Mouse (Mus musculus) ES-Bruce4 (cell line): ENCODE measurements around the gene Popdc2. TPM values are rescaled to one million over a fixed set of nuclear protein-coding genes. Genes with fewer than 3 reads are reported as not detected.

Experiments
- H3K27ac ChIP-seq: 2 replicates; pipeline ENCODE4 v1.5.1; 2012; ENCODE audit warnings: low read length, inconsistent platforms; ENCODE audit not compliant: insufficient read depth
- H3K27me3 ChIP-seq: 2 replicates; pipeline ENCODE4 v1.6.1; 2012; ENCODE audit warnings: mild to moderate bottlenecking, low read length, inconsistent platforms; ENCODE audit not compliant: control insufficient read depth, poor library complexity, insufficient read depth, severe bottlenecking
- H3K36me3 ChIP-seq: 2 replicates; pipeline ENCODE4 v1.6.1; 2012; ENCODE audit warnings: inconsistent platforms, mild to moderate bottlenecking, low read length, moderate library complexity; ENCODE audit not compliant: control insufficient read depth, poor library complexity, insufficient read depth, severe bottlenecking
- H3K4me1 ChIP-seq: one replicate; pipeline ENCODE4 v1.8.1; 2011; ENCODE audit warnings: low read length; ENCODE audit not compliant: control insufficient read depth, insufficient read depth
- H3K4me3 ChIP-seq: 2 replicates; pipeline ENCODE4 v1.5.1; 2011; ENCODE audit warnings: low read depth, mild to moderate bottlenecking, low read length
- H3K9ac ChIP-seq: 2 replicates; pipeline ENCODE4 v1.6.1; 2012; ENCODE audit warnings: low read depth, mild to moderate bottlenecking, inconsistent platforms; ENCODE audit not compliant: poor library complexity, severe bottlenecking
- H3K9me3 ChIP-seq: replicated peaks from 2 replicates; pipeline ENCODE4 v1.6.1; 2012; ENCODE audit warnings: mild to moderate bottlenecking, low read length, inconsistent platforms; ENCODE audit not compliant: control insufficient read depth, poor library complexity, insufficient read depth, severe bottlenecking
- CTCF ChIP-seq: IDR thresholded peaks from one replicate; pipeline ENCODE4 v1.8.1; 2011; ENCODE audit warnings: low read depth, low read length
- EP300 ChIP-seq: IDR thresholded peaks from 2 replicates; pipeline ENCODE4 v1.6.1; 2011; ENCODE audit warnings: low read depth, low read length; ENCODE audit not compliant: insufficient read depth
- POLR2A ChIP-seq: IDR thresholded peaks from one replicate; pipeline ENCODE4 v1.8.1; 2011; ENCODE audit warnings: low read length; ENCODE audit not compliant: insufficient read depth
- polyA plus RNA-seq: library from polyadenylated mRNA; stranded (reverse); fragments of >200 nt; gene quantifications from 2 replicates; pipeline ENCODE4 v1.2.4, GENCODE M21; 2011; ENCODE audit warnings: low read depth; ENCODE audit not compliant: missing spikeins, insufficient read depth, insufficient read length

Gene Popdc2
- polyA plus RNA-seq, 1 experiment = not detected

DNA sequence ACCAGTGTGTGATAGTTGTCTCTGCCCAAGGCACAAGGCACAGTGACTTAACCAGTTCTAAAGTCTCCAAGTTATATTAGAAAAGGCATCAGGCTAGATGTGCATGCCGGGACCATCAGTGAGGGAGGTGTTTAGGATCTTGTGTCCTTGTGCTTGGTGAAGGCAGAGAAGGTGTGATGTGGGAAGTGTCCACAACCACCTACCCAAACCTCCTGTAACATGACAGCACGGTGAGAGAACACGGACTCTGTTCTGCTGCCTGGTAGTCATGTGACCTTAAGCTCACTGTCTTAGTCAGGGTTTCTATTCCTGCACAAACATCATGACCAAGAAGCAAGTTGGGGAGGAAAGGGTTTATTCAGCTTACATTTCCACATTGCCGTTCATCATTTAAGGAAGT, 4.2 kb downstream of the Popdc2 start:
- Histone ChIP-seq H3K36me3 (no peaks in the 10 kb centered on the region), H3K27me3 (no peaks in the 10 kb centered on the region), H3K4me1 (no peaks in the 10 kb centered on the region), H3K27ac (no peak overlapping the region), H3K9ac (no peak overlapping the region), H3K4me3 (no peak overlapping the region), H3K9me3 (no peaks in the 10 kb centered on the region)
- TF ChIP-seq EP300 (no peak), CTCF (no peak), POLR2A (no peak)

DNA sequence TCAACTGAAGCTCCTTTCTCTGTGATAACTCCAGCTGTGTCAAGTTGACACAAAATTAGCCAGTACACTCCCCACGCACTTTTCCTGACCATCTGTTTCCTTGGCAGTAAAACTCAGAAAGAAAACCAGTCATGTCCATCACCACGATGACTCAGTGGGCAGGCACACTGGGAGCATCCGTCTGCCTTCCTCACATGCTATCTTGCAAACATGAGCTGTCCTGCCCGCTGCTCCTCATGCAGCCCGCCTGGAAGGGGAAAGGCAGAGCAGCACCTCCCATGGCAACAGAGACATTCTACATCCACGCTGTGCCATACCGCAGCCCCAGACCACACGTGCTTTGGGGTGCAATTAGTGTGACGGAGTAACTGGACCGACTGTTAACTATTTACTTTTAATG, 6.3 kb downstream of the Popdc2 start:
- no peak overlapping the region for H3K27ac ChIP-seq
- H3K4me1 ChIP-seq = no peaks in the 10 kb centered on the region
- TF ChIP-seq POLR2A = no peak
- no peak for TF ChIP-seq EP300
- no peaks in the 10 kb centered on the region for H3K27me3 ChIP-seq
- H3K4me3 ChIP-seq = no peak overlapping the region
- no peaks in the 10 kb centered on the region for H3K36me3 ChIP-seq
- H3K9ac ChIP-seq = no peak overlapping the region
- H3K9me3 ChIP-seq = no peaks in the 10 kb centered on the region

DNA sequence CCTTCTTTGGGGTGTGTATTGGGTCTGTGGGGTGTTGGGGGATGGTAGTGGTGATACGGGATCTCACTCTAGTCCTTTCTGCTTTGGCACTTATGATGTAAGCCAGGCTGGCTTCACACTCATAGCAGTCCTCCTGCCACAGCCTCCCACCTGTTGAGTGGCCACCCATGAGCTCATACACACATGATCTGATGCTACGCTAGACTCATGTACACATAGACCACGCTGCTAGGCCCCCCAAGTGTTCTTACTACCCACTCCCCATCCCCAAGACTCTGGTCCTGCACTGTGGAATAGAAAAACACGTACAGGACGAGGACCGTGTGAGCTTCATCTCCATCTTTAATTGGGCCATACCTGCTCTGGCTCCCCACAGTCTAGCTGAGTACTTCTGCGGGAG, 7.0 kb downstream of the Popdc2 start:
- Histone ChIP-seq H3K36me3 (no peaks in the 10 kb centered on the region), H3K27me3 (no peaks in the 10 kb centered on the region), H3K27ac (no peak overlapping the region), H3K9ac (no peak overlapping the region), H3K4me3 (no peak overlapping the region), H3K9me3 (no peaks in the 10 kb centered on the region), H3K4me1 (no peaks in the 10 kb centered on the region)
- TF ChIP-seq EP300 (no peak), POLR2A (no peak), CTCF (no peak)

DNA sequence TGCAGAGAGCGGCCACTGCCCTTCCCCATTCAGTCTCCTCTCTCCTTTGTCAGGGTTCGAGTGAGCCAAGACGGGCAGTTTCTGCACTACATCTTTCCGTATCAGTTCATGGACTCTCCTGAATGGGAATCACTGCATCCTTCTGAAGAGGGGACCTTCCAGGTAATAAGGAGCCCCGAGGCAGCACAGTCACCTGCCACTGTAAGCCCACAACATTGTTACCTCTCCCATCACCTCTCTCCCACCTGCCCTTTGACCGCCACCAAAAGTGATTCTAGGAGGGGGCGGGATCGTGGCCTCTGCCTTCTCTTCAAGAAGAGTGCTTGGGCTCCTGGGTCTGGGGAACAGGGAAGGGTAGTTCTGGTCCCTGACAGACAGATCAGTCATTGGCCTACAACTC, 7.4 kb downstream of the Popdc2 start:
- H3K4me3 ChIP-seq = no peak overlapping the region
- no peak overlapping the region for H3K27ac ChIP-seq
- no peaks in the 10 kb centered on the region for H3K9me3 ChIP-seq
- no peaks in the 10 kb centered on the region for H3K4me1 ChIP-seq
- H3K36me3 ChIP-seq = no peaks in the 10 kb centered on the region
- TF ChIP-seq EP300 (no peak), CTCF (no peak), POLR2A (no peak)
- H3K9ac ChIP-seq = no peak overlapping the region
- H3K27me3 ChIP-seq = no peaks in the 10 kb centered on the region

DNA sequence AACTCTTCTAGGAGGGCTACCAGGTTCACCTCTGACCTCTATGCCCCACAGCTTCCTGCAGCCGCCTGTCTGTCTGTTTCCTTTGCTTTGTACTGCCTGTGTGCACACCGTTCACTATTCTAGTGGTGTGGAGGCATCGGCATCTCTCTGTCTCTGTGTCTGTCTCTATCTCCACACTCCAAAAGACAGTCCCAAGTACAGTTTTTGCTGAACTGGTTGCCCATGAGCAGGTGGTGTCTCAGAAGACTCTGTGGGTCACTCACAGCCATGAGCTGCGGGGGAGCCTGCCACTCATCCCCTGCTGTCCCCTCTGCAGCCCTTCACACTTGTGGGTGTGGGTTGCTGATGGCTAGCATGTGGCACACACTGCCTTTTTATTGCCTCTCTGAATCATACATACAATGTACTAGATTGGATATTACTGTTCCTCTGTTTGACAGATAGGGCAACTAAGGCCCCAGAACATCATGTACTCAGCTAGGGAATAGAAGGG, 8.0 kb downstream of the Popdc2 start:
- Histone ChIP-seq H3K27me3 (no peaks in the 10 kb centered on the region), H3K9me3 (no peaks in the 10 kb centered on the region), H3K4me3 (no peak overlapping the region), H3K4me1 (no peaks in the 10 kb centered on the region), H3K9ac (no peak overlapping the region), H3K36me3 (no peaks in the 10 kb centered on the region), H3K27ac (no peak overlapping the region)
- TF ChIP-seq POLR2A = no peak
- TF ChIP-seq EP300 = no peak
- TF ChIP-seq CTCF = no peak

DNA sequence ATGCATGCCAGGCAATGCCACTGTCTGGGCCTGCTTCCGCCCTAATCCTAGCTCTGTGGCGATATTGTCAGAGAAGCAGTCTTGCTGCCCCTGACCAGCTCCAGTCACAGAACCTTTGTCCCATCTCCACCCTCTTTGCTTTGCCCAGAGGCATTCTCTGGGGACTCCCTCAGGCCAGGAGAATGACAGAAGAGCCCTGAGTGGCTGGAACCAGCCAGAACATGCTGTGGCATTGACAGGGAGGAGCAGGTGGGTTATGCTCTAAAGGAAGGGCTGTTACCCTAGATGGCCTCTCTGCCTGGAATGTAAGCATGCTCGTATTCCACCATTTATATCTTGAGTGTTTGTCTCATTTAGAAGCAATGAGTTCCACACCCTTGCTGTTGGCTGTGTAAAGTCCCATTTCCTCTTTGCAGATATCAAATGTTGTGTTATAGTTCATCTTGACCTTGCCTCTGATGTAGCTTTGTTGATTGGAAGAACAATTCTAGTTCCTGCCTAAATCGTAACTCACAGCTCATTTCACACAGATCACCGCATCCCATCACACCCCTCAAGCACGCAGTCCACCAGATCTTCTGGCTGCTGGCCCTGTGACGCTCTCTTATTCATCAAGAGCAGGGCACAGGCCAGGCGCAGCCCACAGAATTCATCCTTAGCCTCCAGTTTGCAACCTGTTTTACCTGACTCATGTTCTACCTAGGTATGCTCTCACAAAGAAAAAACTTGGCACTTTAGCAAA, 8.8 kb downstream of the Popdc2 start:
- Histone ChIP-seq H3K9ac (no peak overlapping the region), H3K27me3 (no peaks in the 10 kb centered on the region), H3K9me3 (no peaks in the 10 kb centered on the region), H3K27ac (no peak overlapping the region), H3K4me3 (no peak overlapping the region), H3K36me3 (no peaks in the 10 kb centered on the region), H3K4me1 (no peaks in the 10 kb centered on the region)
- TF ChIP-seq POLR2A (no peak), CTCF (no peak), EP300 (no peak)
